Mouse (Mus musculus) MEL (cell line): ENCODE data around the gene Hpse. TPM values are rescaled to one million over a fixed set of nuclear protein-coding genes. Genes with fewer than 3 reads are reported as not detected.

Experiments used
- DNase-seq: peaks from one replicate; pipeline ENCODE4 v3.0.0; 2011; ENCODE audit warnings: low read depth, low spot score
- H3K27ac ChIP-seq: 2 replicates; pipeline ENCODE4 v1.5.1; 2012; ENCODE audit warnings: low read depth, mild to moderate bottlenecking, control low read depth, low read length, moderate library complexity; ENCODE audit not compliant: control insufficient read depth
- H3K27me3 ChIP-seq, 2 experiments: fragments of 150-350 bp in 1 of 2; sonication (generic) in 1 of 2; 2 replicates each; pipeline ENCODE4 v1.6.1; 2012; ENCODE audit warnings: low read length in 2 of 2, mild to moderate bottlenecking in 2 of 2, improper control_type of control experiment in 1 of 2, moderate library complexity in 1 of 2; ENCODE audit not compliant: insufficient read depth in 2 of 2, control insufficient read depth in 1 of 2
- H3K36me3 ChIP-seq, 2 experiments: 2 replicates each; pipeline ENCODE4 v1.6.1; 2012 to 2014; ENCODE audit warnings: low read length in 2 of 2, improper control_type of control experiment in 1 of 2, inconsistent platforms in 1 of 2, mild to moderate bottlenecking in 1 of 2; ENCODE audit not compliant: insufficient read depth in 2 of 2, control insufficient read depth in 1 of 2
- H3K4me1 ChIP-seq, 2 experiments: fragments of 150-350 bp in 1 of 2; sonication (generic) in 1 of 2; 2 replicates each; pipeline ENCODE4 v1.6.1; 2012; ENCODE audit warnings: low read length in 2 of 2, improper control_type of control experiment in 1 of 2, mild to moderate bottlenecking in 1 of 2; ENCODE audit not compliant: insufficient read depth in 2 of 2, control insufficient read depth in 1 of 2
- H3K4me3 ChIP-seq, 2 experiments: fragments of 150-350 bp in 1 of 2; sonication (generic) in 1 of 2; 2 replicates each; pipeline ENCODE4 v1.5.1; 2012; ENCODE audit warnings: low read depth in 2 of 2, low read length in 2 of 2, mild to moderate bottlenecking in 2 of 2, moderate library complexity in 2 of 2, control low read depth in 1 of 2, improper control_type of control experiment in 1 of 2; ENCODE audit not compliant: control insufficient read depth in 1 of 2, insufficient read depth in 1 of 2
- H3K79me2 ChIP-seq: 2 replicates; pipeline ENCODE4 v1.6.1; 2012; ENCODE audit warnings: mild to moderate bottlenecking, low read length, moderate library complexity; ENCODE audit not compliant: control insufficient read depth, poor library complexity, insufficient read depth
- H3K9ac ChIP-seq: 2 replicates; pipeline ENCODE4 v1.6.1; 2012; ENCODE audit warnings: low read depth, mild to moderate bottlenecking, control low read depth, low read length, moderate library complexity; ENCODE audit not compliant: control insufficient read depth, poor library complexity, severe bottlenecking
- H3K9me3 ChIP-seq: fragments of 150-350 bp; sonication (generic); replicated peaks from 2 replicates; pipeline ENCODE4 v1.6.1; 2012; ENCODE audit warnings: mild to moderate bottlenecking, low read length, improper control_type of control experiment, moderate library complexity; ENCODE audit not compliant: insufficient read depth
- CHD1 ChIP-seq: IDR thresholded peaks from 2 replicates; pipeline ENCODE4 v1.6.1; 2012; ENCODE audit warnings: low read depth, mild to moderate bottlenecking, inconsistent platforms, low read length, improper control_type of control experiment
- CHD2 ChIP-seq: IDR thresholded peaks from 2 replicates; pipeline ENCODE4 v1.6.1; 2011; ENCODE audit warnings: low read length, improper control_type of control experiment
- CTCF ChIP-seq, 3 experiments: IDR thresholded peaks in 2 of 3; conservative IDR thresholded peaks in 1 of 3; 2 replicates each; pipeline ENCODE4 v1.5.1; 2011 to 2012; ENCODE audit warnings: low read length in 3 of 3, low read depth in 2 of 3, mild to moderate bottlenecking in 2 of 3, improper control_type of control experiment in 1 of 3, inconsistent platforms in 1 of 3, mixed read lengths in 1 of 3, moderate library complexity in 1 of 3; ENCODE audit not compliant: control insufficient read depth in 1 of 3, insufficient read depth in 1 of 3, poor library complexity in 1 of 3, severe bottlenecking in 1 of 3
- E2F4 ChIP-seq: IDR thresholded peaks from 2 replicates; pipeline ENCODE4 v1.6.1; 2011; ENCODE audit warnings: low read depth, low read length, improper control_type of control experiment, borderline replicate concordance
- ELF1 ChIP-seq: IDR thresholded peaks from 2 replicates; pipeline ENCODE4 v1.6.1; 2014; ENCODE audit warnings: low read depth, mild to moderate bottlenecking, inconsistent platforms, low read length, improper control_type of control experiment, moderate library complexity
- EP300 ChIP-seq, 2 experiments: IDR thresholded peaks; 2 replicates each; pipeline ENCODE4 v1.6.1; 2011; ENCODE audit warnings: improper control_type of control experiment in 2 of 2, low read length in 2 of 2, low read depth in 1 of 2, mild to moderate bottlenecking in 1 of 2
- GATA1 ChIP-seq: IDR thresholded peaks from 2 replicates; pipeline ENCODE4 v1.6.1; 2011; ENCODE audit warnings: low read depth, low read length, improper control_type of control experiment
- JUND ChIP-seq: IDR thresholded peaks from 2 replicates; pipeline ENCODE4 v1.6.1; 2011; ENCODE audit warnings: low read depth, mild to moderate bottlenecking, improper control_type of control experiment, low read length
- KAT2A ChIP-seq: conservative IDR thresholded peaks from 2 replicates; pipeline ENCODE4 v1.6.1; 2012; ENCODE audit warnings: low read depth, low read length, improper control_type of control experiment, inconsistent platforms
- MAZ ChIP-seq: IDR thresholded peaks from 2 replicates; pipeline ENCODE4 v1.6.1; 2012; ENCODE audit warnings: low read depth, mild to moderate bottlenecking, inconsistent platforms, low read length, improper control_type of control experiment
- NELFE ChIP-seq: IDR thresholded peaks from 2 replicates; pipeline ENCODE4 v1.6.1; 2011; ENCODE audit warnings: low read depth, low read length, improper control_type of control experiment
- NRF1 ChIP-seq: IDR thresholded peaks from 2 replicates; pipeline ENCODE4 v1.6.1; 2014; ENCODE audit warnings: low read depth, mild to moderate bottlenecking, inconsistent platforms, low read length, improper control_type of control experiment, moderate library complexity; ENCODE audit not compliant: poor library complexity, insufficient read depth, severe bottlenecking
- POLR2A ChIP-seq, 2 experiments: IDR thresholded peaks; 2 replicates each; pipeline ENCODE4 v1.6.1; 2011 to 2012; ENCODE audit warnings: low read length in 2 of 2, mild to moderate bottlenecking in 2 of 2, control low read depth in 1 of 2, improper control_type of control experiment in 1 of 2, low read depth in 1 of 2, moderate library complexity in 1 of 2; ENCODE audit not compliant: control insufficient read depth in 1 of 2, insufficient read depth in 1 of 2, poor library complexity in 1 of 2
- TAL1 ChIP-seq: IDR thresholded peaks from 2 replicates; pipeline ENCODE4 v1.6.1; 2012; ENCODE audit warnings: mild to moderate bottlenecking, inconsistent platforms, low read length, moderate library complexity, mixed read lengths
- TCF12 ChIP-seq: IDR thresholded peaks from 2 replicates; pipeline ENCODE4 v1.6.1; 2014; ENCODE audit warnings: low read depth, mild to moderate bottlenecking, inconsistent platforms, low read length, improper control_type of control experiment, moderate library complexity
- UBTF ChIP-seq: IDR thresholded peaks from 2 replicates; pipeline ENCODE4 v1.6.1; 2012; ENCODE audit warnings: low read depth, mild to moderate bottlenecking, inconsistent platforms, low read length, improper control_type of control experiment, moderate library complexity, borderline replicate concordance; ENCODE audit not compliant: insufficient read depth
- USF1 ChIP-seq: IDR thresholded peaks from 2 replicates; pipeline ENCODE4 v1.6.1; 2014; ENCODE audit warnings: low read depth, mild to moderate bottlenecking, inconsistent platforms, low read length, improper control_type of control experiment, moderate library complexity
- USF2 ChIP-seq, 2 experiments: IDR thresholded peaks; 2 replicates each; pipeline ENCODE4 v1.6.1; 2011 to 2012; ENCODE audit warnings: improper control_type of control experiment in 2 of 2, low read length in 2 of 2, borderline replicate concordance in 1 of 2, inconsistent platforms in 1 of 2, low read depth in 1 of 2, mild to moderate bottlenecking in 1 of 2; ENCODE audit not compliant: insufficient read depth in 1 of 2
- ZKSCAN1 ChIP-seq: IDR thresholded peaks from 2 replicates; pipeline ENCODE4 v1.6.1; 2012; ENCODE audit warnings: low read depth, mild to moderate bottlenecking, inconsistent platforms, low read length, improper control_type of control experiment, moderate library complexity
- ZNF384 ChIP-seq: IDR thresholded peaks from 2 replicates; pipeline ENCODE4 v1.6.1; 2012; ENCODE audit warnings: low read depth, mild to moderate bottlenecking, inconsistent platforms, low read length, improper control_type of control experiment
- polyA plus RNA-seq, 2 experiments: library from polyadenylated mRNA; stranded (reverse) in 1 of 2; unstranded in 1 of 2; fragments of >175 nt in 1 of 2; fragments of >200 nt in 1 of 2; gene quantifications; 2 replicates each; pipeline versions ENCODE4 v1.2.1 to v1.2.4; 2012; ENCODE audit warnings: low replicate concordance in 2 of 2, low read depth in 1 of 2; ENCODE audit not compliant: insufficient read length in 2 of 2, insufficient read depth in 1 of 2, missing spikeins in 1 of 2
- total RNA-seq: library from RNA; depleted of rRNA; stranded (reverse); fragments of 300-350 nt; gene quantifications from 2 replicates; pipeline ENCODE4 v1.2.3, GENCODE M21; 2012; rRNA removed

Gene Hpse
- total RNA-seq: not detected in 2 replicates
- under 1 TPM in 1 of 2 experiments, not detected in 1; 0.03 TPM for polyA plus RNA-seq

DNA sequence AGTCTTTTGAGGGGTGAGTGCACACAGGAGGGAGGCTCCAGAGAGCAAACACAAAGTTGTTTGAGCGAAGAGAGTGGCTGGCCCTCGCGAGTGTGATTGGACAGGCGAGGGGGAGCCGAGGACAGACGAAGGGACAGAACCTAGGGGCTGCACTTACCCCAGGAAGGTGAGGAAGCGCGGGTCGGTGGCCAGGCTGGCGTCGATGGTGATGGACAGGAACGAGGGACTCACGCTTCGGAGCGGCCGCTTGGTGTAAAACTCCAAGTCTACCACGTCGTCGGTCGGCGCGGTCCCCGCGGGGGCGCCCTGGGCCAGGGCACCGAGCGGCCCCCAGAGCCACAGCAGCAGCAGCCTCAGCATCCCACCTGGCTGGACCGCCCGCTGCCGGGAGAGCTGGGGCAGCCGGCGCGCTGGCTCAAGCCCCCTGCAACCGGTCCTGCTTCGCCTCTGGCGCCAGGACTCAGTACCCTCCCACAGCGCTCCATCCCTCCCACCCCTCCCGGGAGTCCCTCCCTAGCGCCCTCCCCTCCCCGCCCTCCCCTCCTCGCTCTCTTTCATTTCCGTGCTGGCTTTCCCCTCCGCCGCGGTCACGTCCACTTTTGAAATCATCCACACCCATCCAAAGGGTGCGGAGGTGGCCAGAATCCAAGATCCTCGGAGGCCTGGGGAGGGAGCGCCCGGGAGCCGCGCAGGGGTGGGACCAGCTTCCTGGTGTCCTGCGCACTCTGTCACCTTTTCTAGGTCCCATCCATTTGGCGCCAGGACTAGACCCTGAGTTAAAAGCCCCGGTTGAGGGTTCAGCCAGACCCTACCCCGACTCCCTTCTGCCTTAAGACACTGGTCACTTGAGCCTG lies at the start of gene Hpse:
Gene Hpse (minus strand): TSS at position 482 of the 854 bp plus-strand sequence.
- Histone ChIP-seq H3K4me3 (no peak within 1 kb of the TSS), H3K9ac (no peak within 1 kb of the TSS)
- no peak for DNase-seq

DNA sequence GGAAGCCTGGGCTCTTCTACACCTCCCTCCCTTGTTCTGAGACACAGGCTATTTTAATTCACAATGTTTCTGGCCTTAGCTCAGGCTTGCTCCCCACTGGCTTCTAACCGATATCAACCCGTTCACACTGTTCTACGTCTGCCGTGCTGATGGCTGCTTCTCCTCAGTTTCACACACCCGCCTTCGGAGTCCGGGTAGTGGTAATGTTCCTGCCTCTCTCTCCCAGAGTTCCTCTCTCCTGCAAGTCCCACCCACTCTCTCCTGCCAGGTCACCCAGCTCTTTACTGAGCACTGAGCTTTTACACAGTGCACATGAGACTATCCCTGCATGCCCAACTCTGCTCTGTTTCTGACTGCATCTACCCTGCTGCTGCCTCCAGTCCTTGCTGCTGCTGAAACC lies 46.5 kb upstream of the Hpse start:
- Histone ChIP-seq H3K9ac (no peak overlapping the region), H3K4me3 (no peak overlapping the region), H3K27ac (no peak overlapping the region), H3K27me3 (no peaks in the 10 kb centered on the region)
- TF ChIP-seq USF1 (no peak), E2F4 (no peak), USF2 (IDR thresholded peaks at IDR 0.05; ENCODE audit: borderline replicate concordance in 1 of 2, insufficient read depth in 1 of 2, low read depth in 1 of 2, low read length in 2 of 2) (no peak), ELF1 (no peak), GATA1 (no peak), ZNF384 (no peak)
- TF ChIP-seq, all 39 proteins: peak for 0
- Histone ChIP-seq H3K4me1 (no peaks in the 10 kb centered on the region), H3K36me3 (peaks cover 0 to 13% of the 10 kb centered on the region in 2 experiments; a peak in 2 of 4 replicates), H3K79me2 (no peaks in the 10 kb centered on the region), H3K9me3 (no peaks in the 10 kb centered on the region)
- no peak for DNase-seq

More for the DNA sequence above, at the start of gene Hpse:
- H3K27ac ChIP-seq: no peak within 1 kb of the TSS
- TF ChIP-seq CHD1: no peak
- no peak for TF ChIP-seq TCF12
- TF ChIP-seq KAT2A: no peak
- no peak for TF ChIP-seq ZKSCAN1
- TF ChIP-seq EP300 (IDR thresholded peaks at IDR 0.05; ENCODE audit: low read depth in 1 of 2, low read length in 2 of 2): no peak
- no peak for TF ChIP-seq GATA1
- TF ChIP-seq POLR2A (IDR thresholded peaks at IDR 0.05; ENCODE audit: control insufficient read depth in 1 of 2, insufficient read depth in 1 of 2, low read depth in 1 of 2, low read length in 2 of 2, poor library complexity in 1 of 2): no peak
- no peak for TF ChIP-seq MAZ
- no peak for TF ChIP-seq TAL1
- no peak for TF ChIP-seq UBTF
- no peak for TF ChIP-seq JUND
- TF ChIP-seq NRF1: no peak
- no peak for TF ChIP-seq E2F4
- TF ChIP-seq NELFE: no peak
- TF ChIP-seq CTCF (IDR thresholded peaks at IDR 0.05 in 2 of 3, conservative IDR thresholded peaks at IDR 0.05 in 1 of 3; ENCODE audit: control insufficient read depth in 1 of 3, insufficient read depth in 1 of 3, low read depth in 2 of 3, low read length in 3 of 3, poor library complexity in 1 of 3, severe bottlenecking in 1 of 3): no peak
- TF ChIP-seq CHD2: no peak
- no peak for TF ChIP-seq ZNF384
- TF ChIP-seq, all 39 proteins: peak for 0
- Histone ChIP-seq H3K36me3 (no peaks in the 10 kb centered on the region), H3K4me1 (no peaks in the 10 kb centered on the region), H3K27me3 (no peaks in the 10 kb centered on the region; a peak in 1 of 4 replicates), H3K9me3 (no peaks in the 10 kb centered on the region), H3K79me2 (no peaks in the 10 kb centered on the region)
